Mouse (Mus musculus): Measurements from ENCODE around the gene Gnb3. TPM values are rescaled to one million over a fixed set of nuclear protein-coding genes. Genes with fewer than 3 reads are reported as not detected.
A peak's percentile ranks its signal among the peaks of the same experiment; 100 is the strongest.
"Not testable (repeated sequence)": the region's sequence is repeated elsewhere in the genome, so short reads cannot be mapped to it uniquely, and the experiment has no call there.

The Gnb3 gene
- total RNA-seq, 2 experiments from 2014 or later: not detected

DNA sequence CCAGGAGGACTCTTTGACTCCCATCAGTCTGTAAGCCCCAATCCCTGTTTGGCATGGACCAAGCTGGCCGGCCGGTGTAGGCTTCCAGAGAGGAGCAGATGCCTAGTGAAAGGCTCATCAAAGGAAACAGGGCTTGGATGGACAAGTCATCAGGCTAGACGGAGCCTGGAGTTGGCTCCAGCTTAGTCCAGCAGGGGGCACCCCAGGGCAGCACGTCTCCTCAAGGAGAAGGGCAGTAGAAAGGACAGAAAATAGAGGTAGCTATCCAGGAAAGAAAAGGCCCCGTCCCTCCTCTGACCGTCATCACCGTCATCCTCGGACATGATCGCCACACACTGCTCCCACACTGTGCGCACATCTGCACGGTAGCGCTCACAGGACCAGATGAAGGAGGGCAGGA, 19.6 kb upstream of the Gnb3 start:
- DNase-seq (ENCODE audit: low spot score in 2 of 2): peak; percentile 91 to 93
- intact Hi-C loops (cut with DNase I): loop anchor here (5.0 kb wide), 1 partner anchor 73 kb away; the partner anchor contains the start of gene Mlf2

DNA sequence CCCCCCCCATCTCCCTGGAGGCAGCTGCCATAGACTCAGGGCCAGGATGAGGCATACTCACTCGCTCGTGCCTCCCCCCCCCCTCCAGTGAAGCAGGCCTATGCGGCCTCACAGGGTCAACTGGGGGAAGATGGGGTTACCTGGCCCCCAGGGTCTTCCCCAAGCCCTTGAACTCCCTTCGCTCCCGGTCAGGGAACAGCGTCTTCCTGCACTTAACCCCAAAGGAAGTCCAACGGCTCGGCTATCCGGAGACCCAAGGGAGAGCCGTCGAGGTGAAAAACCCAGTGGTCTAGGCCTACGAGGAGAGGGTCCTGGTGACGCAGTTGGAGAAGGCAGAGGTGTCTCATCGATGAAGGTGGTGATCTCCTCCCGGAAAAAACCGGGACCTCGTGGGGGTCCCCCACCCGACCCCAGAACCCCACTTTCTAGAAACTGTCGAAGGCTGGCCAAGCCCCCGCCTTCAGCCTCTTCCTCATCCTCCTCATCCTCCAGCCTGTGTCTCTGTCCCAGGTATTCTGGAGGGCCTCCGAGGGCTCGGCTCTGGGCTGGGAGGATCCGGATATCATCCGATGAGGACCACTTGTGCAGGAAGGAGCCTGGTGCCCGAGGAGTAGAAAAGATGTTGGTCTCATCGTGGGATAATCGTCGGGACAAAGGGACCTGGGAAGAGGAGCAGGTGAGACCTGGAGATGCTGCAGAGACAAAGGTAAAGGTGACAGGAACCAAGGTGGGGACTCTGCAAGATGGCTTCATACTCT, 18.7 kb upstream of the Gnb3 start:
- intact Hi-C loops (cut with DNase I): no loop called here
- DNase-seq (ENCODE audit: low spot score in 2 of 2): no peak

DNA sequence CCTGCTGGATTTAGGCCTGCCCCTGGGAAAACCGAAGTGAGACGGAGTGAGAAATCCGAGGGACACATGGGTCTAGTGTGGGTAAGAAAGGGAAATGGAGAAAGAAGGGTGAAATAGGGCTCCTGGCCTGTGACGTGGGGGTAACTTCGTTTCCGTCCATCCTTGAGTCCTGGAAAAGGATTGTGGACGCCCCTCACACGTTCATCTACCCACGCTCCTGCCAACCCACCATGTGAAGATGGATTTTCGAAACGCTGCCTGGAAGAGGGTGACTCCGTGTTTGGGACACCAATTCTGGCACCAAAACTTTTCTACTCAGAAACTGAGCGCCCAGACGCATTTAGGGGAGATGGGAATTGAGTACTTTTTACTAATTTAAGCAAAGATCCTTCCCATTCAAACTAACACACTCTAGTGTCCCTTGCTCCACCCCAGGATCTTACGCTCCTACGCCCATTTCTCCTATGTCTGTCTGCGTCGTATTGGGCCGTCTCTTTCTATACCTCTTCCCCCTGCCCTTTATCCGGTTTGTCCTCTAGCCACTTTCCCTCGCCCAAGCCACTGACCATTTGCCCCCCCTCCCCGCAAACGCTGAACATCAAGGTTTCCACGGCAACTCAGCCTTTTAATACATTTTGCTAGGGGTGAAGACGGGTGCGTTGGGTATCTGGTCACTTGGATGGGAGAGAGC, 17.9 kb upstream of the Gnb3 start:
- no peak for DNase-seq (ENCODE audit: low spot score in 2 of 2)

DNA sequence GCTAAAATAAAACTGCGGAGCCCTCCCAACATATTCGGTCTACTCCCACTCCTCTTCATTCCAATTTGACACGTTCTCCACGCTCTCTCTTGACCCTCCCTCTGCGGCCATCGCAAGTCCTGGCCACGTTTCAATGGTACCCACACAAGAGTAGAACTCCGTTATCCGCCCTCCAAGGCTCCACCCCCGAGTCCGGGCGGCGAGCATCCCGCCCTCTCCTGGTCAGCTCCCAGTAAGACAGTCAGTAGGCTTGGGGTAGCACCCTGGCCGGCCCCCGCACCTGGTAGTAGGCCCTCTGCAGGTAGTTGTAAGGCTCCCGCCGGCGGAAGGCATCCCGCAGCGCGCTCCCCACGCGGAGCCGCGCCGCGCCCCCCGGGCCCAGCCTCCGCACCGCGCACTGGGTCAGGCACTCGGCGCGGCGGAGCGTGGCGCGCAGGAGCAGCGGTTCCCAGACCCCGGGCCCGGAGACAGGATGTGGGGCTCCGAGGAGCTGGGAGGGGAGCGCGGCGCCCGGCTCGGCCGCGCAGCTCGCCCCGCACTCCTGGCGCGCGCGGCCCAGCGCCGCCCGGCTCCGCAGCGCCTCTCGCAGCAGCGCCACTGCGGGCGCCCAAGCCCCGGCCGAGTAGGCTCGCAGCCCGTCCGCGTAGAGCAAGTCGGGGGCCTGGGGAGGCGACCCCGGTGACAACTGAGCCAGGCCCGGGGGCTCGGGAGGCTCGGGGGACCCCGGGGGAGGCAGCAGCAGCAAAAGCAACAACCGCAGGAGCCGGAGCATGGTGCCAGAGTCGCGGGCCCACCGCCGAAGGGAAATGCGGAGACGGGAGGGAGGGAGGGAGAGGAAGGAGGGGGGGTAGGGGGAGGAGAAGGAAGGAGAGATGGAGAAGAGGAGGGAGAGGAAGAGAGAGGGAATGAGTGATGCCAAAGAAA, 17.1 kb upstream of the Gnb3 start, which contains the start of gene P3h3:
Gene P3h3, minus strand, starts transcription at position 837 of the 924 bp plus-strand sequence.
- DNase-seq (ENCODE audit: low spot score in 2 of 2): peak; percentile 83 to 92
- intact Hi-C loops (cut with DNase I): loop anchor here (2.0 kb wide), 1 partner anchor 60 kb away; no protein-coding TSS in a partner anchor

More for the DNA sequence above, 17.9 kb upstream of the Gnb3 start:
- intact Hi-C loops (cut with DNase I): loop anchor here (2.0 kb wide), 1 partner anchor 59 kb away; no protein-coding TSS in a partner anchor

DNA sequence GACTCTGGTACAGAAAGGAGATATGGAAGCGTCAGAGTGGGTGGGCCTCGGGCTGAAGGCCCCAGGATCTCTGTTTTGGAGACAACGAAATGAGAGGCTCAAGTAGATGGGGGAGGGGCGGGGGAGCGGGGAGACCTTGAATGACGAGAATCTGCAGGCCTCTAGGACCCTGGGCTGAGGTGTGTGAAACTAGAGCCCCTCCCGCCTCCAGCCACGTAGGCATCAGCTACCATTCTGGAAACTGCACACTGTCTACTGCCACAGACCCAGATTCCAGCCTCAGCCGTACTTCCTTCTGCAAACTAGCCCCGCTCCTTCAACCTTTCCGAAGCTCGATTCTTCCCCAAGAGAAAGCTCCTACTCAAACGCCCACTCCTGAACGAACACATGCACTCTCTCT, 16.2 kb upstream of the Gnb3 start:
- DNase-seq (ENCODE audit: low spot score in 2 of 2): peak; percentile 71 to 79
- intact Hi-C loops (cut with DNase I): loop anchor here (2.0 kb wide), 1 partner anchor 60 kb away; no protein-coding TSS in a partner anchor

DNA sequence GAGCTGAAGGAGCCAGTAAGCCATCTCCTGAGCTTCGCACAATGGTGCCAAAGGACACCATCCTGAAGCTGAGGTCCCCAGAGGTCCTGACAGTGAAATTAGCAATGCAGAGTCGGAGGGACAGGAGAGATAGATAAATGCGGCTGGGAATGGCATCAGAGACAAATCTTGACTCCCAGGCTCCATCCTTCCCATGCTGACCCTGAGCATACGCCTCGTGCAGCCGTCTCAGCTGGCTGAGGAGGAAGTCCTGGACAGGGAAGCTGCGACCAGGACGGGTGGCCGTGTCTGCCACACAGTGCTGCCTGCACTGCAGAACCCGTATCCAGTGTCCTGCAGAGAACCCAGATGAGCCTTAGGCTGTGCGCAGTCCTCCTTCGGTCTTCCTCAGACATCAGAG, 14.6 kb upstream of the Gnb3 start:
- intact Hi-C loops (cut with DNase I): no loop called here
- DNase-seq (ENCODE audit: low spot score in 2 of 2): no peak

DNA sequence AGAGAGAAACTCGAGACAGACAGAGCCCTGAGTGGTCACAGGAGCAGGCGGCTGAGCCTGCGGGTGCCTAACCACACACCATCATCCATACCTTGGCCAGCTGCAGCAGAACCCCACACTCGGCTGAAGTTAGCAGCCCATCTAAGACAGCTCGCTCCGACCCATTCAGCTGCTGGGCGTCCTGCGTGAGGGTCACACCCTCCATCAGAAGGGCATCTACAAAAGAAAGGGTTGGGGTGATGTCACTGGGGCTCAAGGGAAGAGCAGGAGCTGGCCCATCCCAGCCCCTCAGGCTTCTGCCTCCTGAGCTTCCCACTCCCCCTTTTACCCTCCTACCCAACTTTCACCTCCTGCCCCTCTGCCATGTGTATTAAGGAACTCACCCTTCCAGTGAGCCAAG, 10.5 kb upstream of the Gnb3 start:
- intact Hi-C loops (cut with DNase I): no loop called here
- no peak for DNase-seq (ENCODE audit: low spot score in 2 of 2)

DNA sequence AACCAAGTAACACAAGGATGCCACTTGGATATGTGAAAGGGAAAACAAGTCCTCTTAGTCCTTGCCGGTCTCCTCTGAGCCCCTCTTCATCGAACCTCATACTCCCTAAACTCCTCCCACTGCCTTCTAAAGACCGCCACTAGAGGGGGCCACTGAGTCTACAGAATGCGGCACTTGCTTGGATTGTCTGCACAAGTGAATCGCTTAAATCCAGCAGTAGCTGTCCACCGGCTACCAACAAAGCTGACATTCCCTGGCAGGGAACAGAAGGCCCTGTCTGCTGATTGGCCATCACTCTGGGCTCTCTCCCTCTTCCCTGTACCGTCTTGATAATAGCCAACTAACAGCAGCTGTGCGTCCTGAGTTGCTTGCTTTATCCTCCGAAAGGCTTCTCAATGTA, 7.2 kb upstream of the Gnb3 start:
- intact Hi-C loops (cut with DNase I): no loop called here
- peak; percentile 96 for DNase-seq (ENCODE audit: low spot score in 2 of 2)

DNA sequence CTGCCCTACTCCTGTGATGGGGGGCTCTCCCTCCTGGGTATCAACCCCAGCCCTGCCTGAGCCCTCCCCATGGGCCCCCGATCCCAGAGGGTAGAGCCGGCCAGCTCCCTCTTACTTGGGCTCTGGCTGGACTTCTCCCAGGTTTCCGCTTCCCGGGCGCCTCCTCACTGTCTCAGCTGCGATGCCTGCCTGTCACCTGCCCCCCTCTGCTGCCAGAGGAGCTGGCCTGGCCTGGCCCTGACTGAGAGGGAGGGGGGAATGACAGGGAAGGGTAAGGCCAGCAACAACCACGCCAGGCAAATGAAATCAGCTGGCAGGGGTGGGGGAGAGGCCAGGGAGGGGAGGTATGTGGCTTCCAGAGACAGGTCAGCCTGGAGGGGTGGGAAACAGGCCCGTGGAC, 270 bp downstream of the Gnb3 start:
- intact Hi-C loops (cut with DNase I): no loop called here
- DNase-seq (ENCODE audit: low spot score in 2 of 2): no peak

DNA sequence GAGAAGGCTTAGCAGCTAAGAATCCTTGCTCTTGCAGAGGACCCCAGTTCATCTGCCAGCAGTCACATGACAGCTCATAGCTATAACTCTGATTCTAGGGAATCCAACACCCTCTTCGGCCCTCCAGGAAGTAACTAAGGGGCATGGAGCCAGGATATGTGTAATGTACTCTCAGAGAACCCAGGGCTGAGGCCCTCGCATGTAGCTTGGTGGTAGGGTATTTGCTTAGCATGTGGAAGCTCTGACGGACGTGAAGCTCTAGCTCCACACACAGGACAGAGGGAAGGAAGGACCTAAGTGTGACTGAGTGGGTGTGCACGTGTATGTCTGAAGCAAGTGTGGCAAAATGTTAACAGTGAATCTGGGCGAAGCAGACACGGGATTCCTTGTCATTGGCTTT, 3.7 kb downstream of the Gnb3 start:
- intact Hi-C loops (cut with DNase I): no loop called here
- DNase-seq (ENCODE audit: low spot score in 2 of 2): no peak

DNA sequence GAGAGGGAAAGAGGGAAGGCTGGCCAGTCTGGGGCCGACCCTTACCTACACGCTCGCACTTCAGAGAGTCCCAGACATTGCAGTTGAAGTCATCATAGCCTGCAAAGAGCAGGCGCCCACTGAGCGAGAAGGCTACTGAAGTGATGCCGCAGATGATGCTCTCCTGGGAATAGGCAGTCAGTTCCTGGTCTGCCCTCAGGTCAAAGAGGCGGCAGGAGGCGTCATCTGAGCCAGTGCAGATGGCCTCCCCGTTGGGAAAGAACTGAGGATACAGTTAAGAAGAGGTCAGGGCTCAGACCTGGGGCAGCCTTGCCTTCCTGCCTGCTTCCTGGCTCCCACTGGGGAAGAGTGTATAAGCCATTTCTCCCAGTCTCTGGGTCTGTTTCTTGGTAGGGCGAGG, 4.5 kb downstream of the Gnb3 start:
- intact Hi-C loops (cut with DNase I): no loop called here
- DNase-seq (ENCODE audit: low spot score in 2 of 2): no peak

DNA sequence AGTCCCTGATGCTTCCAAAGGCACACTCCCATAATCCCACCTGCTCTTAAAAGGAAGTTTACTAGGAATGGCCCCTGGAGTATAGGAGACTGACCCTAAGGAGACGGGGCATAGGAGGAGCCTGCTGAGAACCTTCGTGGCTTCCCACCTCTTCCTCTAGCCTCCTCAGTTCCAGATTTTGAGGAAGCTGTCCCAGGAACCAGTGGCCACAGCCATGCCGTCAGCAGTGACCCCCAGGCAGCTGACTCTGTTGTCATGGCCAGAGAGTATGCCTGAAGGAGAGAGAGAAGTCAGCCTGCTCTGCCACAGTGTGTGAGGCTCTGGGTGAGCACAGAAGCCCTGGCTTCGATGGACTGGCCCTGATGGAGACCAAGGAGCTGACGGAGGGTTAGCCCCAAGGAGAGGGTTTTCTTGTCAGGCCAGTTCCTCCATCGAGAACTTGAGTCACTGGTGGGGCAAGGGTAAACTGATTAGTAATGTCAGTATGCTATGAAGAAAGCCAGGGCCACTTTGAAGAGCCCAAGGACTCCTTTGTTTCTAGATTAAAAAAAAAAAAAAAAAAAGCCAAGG, 5.5 kb downstream of the Gnb3 start:
- intact Hi-C loops (cut with DNase I): no loop called here
- DNase-seq (ENCODE audit: low spot score in 2 of 2): no peak

DNA sequence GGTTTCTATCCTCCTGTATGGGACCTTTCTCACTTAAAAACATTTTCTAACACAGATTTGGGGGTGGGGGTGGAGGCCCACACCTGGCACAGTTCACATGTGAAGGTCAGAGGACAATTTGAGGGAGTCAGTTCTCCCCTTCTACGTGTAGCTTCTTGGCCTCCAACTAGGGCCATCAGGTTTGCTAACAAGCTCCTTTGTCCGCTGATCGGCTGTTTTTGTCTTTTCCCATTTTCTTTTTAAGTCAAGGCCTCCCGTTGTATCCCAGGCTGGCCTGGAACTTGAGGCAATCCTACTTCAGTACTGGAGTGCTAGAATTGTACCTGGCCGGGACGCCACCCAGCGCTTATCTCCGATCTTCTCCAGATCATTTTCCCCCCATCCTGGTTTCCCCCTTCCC, 8.4 kb downstream of the Gnb3 start:
- intact Hi-C loops (cut with DNase I): no loop called here

DNA sequence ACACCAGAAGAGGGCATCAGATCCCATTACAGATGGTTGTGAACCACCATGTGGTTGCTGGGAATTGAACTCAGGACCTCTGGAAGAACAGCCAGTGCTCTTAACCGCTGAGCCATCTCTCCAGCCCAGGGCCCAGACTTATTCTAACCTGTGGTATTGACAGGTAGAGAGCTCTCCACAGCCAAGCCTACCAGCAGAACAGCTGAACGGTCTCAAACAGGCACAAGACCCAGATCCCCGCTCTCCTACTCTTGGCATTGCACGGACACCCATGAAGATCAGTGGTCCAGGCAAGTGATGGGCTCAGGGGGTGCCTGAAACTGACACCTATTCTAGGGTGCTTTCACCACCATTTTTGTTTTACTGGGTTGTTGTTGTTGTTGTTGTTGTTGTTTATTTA, 8.9 kb downstream of the Gnb3 start:
- intact Hi-C loops (cut with DNase I); DNase-seq (ENCODE audit: low spot score in 2 of 2): not testable (repeated sequence)

More for the DNA sequence above, 8.4 kb downstream of the Gnb3 start:
- no peak for DNase-seq (ENCODE audit: low spot score in 2 of 2)

DNA sequence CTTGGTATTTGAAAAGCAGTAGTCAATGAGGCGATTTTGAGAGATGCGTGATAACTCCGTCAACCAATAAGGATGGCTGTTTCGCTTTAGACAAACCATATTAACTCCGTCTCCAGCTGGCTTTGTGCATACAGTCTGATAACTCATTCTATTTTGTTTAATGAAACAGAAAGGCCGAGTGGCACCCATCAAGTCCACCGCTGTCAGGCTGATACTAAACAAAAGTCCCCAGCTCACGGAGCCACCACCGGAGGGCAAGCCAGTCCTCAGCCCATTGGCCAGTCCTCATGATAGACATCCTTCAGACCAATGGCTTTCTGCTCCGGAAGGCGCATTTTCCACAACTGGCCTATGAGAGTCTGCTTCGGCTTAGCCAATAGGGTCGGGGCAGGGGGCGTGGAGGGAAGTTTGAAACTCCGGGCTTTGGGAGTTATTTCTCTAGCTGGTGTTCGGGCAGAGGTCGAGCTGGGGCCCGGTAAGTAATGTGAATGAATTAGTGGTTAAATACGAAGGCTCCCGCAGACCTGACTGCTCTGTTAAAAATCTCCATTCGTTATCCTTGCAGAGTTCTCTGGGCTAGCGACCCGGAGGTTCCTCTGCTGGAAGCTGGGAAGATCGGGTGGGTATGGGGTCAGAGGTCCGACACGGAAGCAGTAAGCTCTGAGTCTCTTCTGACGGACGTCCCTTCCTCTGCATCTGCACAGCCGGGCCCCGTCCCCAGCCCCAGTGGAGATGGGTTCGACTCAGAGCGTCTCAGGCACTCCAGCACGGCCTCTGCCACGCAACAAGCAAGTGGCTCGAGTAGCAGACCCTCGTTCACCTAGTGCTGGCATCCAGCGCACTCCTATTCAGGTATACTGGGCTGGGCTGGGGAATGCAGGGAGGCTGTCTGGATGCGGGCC, 10.0 kb downstream of the Gnb3 start:
- peak; percentile 95 to 97 for DNase-seq (ENCODE audit: low spot score in 2 of 2)
- intact Hi-C loops (cut with DNase I): no loop called here

DNA sequence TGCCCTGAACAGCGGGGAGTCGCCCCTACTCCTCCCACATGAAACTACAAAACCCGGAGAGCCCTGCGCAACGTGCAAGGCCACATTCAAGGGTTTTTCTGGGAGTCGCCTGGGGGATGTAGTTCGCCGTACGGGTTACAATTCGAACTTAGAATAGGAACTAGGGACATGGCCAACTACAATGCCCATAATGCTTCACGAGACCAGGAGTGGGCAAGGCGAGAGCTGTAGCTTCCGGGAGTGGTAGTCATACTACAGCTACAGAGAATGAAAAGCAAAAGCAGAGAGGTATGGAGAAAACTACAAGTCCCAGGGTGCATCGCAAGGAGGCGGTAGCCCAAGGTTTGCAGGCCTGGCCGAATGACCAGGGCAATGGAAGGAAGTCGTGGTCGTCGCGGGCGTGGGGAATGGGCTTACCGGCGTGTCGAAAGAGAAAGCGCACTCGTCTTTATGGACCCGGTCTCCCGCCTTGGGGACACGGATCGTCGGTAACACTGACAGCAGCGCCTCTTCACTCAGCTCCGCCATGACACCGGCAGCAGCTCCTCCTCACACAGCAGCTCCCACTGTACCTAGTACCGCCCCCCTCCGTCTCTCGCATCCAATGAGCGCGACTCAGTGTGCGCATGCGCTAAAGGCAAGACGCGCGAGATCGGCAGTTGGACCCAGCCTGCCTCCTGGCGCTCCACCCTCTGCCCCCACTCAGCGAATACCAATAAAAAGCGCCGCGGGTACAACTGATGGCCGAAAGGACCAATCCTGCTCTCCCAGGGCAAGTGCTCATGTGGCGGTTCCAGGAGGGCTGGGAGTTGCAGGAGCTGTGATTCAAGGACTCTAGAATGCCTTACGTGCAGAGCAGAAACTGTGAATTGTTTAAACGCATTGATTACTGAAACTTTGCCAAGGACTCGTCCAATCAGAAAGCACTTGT, 10.9 kb downstream of the Gnb3 start, which contains the start of the genes Usp5 and Cdca3:
Gene Usp5, minus strand, starts transcription at position 617 of the 931 bp plus-strand sequence.
Gene Cdca3, plus strand, starts transcription at position 680 of the 931 bp plus-strand sequence.
- intact Hi-C loops (cut with DNase I): no loop called here
- peak; percentile 99 for DNase-seq (ENCODE audit: low spot score in 2 of 2)

DNA sequence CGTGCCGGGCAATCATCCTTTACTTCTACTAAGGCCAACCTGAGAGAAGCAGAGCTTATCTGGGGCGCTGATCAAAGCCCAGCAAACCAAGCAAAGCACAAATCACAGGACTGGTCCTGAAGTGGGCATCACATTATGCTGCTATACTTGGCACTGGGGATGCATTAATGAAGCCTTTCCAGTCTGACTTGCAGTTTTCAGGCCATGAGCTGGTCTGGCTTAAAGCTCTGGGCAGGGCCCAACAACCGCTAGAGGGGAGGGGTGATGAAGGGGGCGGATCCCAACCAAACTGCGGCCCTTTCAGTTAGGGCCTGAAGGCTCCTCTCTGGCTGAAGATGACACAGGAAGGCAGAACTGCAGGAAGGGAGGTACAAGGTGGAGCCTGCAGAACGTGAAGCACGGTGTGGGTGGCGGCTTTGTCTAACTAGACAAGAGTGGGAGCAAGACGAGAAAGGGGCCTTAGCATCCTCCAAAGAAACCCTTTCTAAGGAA, 11.9 kb downstream of the Gnb3 start:
- intact Hi-C loops (cut with DNase I): no loop called here
- DNase-seq (ENCODE audit: low spot score in 2 of 2): no peak

Data from left cerebral cortex, postnatal 14 days (tissue).